Mouse (Mus musculus): ENCODE results near the gene Tssk6. TPM values are rescaled to one million over a fixed set of nuclear protein-coding genes. Genes with fewer than 3 reads are reported as not detected.
"Not testable (repeated sequence)": the region's sequence is repeated elsewhere in the genome, so short reads cannot be mapped to it uniquely, and the experiment has no call there.

The Tssk6 gene
- total and polyA plus RNA-seq, 2 experiments: 0.09 TPM; not detected in 1

DNA sequence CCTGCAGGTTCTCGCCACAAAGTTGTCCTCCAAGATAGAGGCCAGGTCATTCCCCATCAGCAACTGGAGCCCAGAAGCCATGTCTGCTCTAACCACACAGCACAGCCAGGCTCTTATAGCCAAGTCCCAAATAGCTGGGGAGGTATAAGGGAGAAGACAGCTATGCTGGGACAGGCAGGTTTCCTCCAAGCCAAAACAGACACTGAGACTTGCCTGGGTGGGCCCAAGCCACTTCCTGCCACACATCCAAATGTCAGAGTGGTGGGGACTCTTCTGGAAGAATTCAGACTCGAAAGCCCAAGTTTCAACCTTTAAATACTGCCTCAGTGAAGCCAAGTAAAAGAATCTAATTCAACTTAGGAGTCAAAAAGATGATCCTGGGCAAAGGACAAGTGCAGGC is 38.4 kb downstream of the Tssk6 start:
- peaks cover 17% of the 10 kb centered on the region for H3K4me1 ChIP-seq (ENCODE audit: control insufficient read depth, insufficient read depth, low read length)
- no peak overlapping the region for H3K9ac ChIP-seq (ENCODE audit: low read depth, low read length)
- no peaks in the 10 kb centered on the region for H3K36me3 ChIP-seq (ENCODE audit: control insufficient read depth, insufficient read depth, low read length)
- H3K27ac ChIP-seq (replicated peaks; ENCODE audit: insufficient read depth, low read depth, low read length): no peak overlapping the region
- H3K4me3 ChIP-seq (ENCODE audit: insufficient read depth, low read depth, low read length): no peak overlapping the region
- no peak for DNase-seq (ENCODE audit: extremely low read depth, low read depth, low spot score)
- H3K27me3 ChIP-seq (ENCODE audit: control insufficient read depth, insufficient read depth, low read length): no peaks in the 10 kb centered on the region
- TF ChIP-seq CTCF (IDR thresholded peaks at IDR 0.05; ENCODE audit: low read depth, low read length): no peak
- TF ChIP-seq POLR2A (IDR thresholded peaks at IDR 0.05; ENCODE audit: extremely low read depth, insufficient read depth, low read length): no peak
- peaks cover 54% of the 10 kb centered on the region for H3K79me2 ChIP-seq (ENCODE audit: control insufficient read depth, insufficient read depth, low read length)
- 85% methylated on average over 2 of the region's 2 CpGs for WGBS

DNA sequence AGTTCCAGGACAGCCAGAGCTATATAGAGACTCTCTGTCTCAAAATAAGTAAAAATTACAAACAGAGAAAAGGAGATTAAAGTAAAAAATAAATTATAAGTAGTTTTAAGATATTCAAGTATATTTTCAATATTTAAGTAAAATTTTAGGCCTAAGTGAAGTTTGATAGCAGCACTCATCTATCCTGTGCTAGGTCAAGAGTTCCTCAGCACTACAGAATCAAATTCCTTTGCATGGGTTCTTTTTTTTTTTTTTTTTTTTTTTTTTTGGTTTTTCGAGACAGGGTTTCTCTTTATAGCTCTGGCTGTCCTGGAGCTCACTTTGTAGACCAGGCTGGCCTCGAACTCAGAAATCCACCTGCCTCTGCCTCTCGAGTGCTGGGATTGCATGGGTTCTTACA is 40.5 kb downstream of the Tssk6 start:
- WGBS: 75% methylated on average over 3 of the region's 3 CpGs
- not testable (repeated sequence) for DNase-seq (ENCODE audit: extremely low read depth, low read depth, low spot score); H3K4me3 ChIP-seq (ENCODE audit: insufficient read depth, low read depth, low read length); H3K36me3 ChIP-seq (ENCODE audit: control insufficient read depth, insufficient read depth, low read length); H3K9ac ChIP-seq (ENCODE audit: low read depth, low read length); H3K27ac ChIP-seq (replicated peaks; ENCODE audit: insufficient read depth, low read depth, low read length); H3K27me3 ChIP-seq (ENCODE audit: control insufficient read depth, insufficient read depth, low read length)
- peaks cover 14% of the 10 kb centered on the region for H3K4me1 ChIP-seq (ENCODE audit: control insufficient read depth, insufficient read depth, low read length)
- H3K79me2 ChIP-seq (ENCODE audit: control insufficient read depth, insufficient read depth, low read length): peaks cover 55% of the 10 kb centered on the region

DNA sequence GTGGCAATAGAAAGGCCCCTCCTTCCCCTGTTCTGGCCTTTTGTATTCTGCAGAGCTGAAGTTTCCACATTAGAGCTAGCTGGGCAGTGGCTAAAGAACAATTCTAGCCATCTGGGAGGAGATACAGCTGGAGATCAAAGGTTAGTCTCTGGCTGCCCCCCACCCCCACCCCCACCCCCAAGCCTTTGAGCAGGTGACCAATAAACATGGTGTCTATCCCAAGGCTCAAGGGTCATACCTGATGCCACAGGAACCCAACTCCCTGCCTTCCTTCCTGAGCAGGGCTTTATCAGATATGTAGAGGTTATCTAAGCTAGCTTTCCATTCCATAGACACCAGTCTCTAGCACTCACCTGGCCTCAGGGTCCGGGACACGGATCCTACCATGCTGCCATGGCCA is 48.3 kb downstream of the Tssk6 start:
- DNase-seq (ENCODE audit: extremely low read depth, low read depth, low spot score): peak; percentile 82
- Histone ChIP-seq H3K4me3 (ENCODE audit: insufficient read depth, low read depth, low read length) (no peak overlapping the region), H3K4me1 (ENCODE audit: control insufficient read depth, insufficient read depth, low read length) (peaks cover 26% of the 10 kb centered on the region), H3K36me3 (ENCODE audit: control insufficient read depth, insufficient read depth, low read length) (peaks cover 5% of the 10 kb centered on the region), H3K79me2 (ENCODE audit: control insufficient read depth, insufficient read depth, low read length) (peaks cover 30% of the 10 kb centered on the region), H3K27me3 (ENCODE audit: control insufficient read depth, insufficient read depth, low read length) (no peaks in the 10 kb centered on the region), H3K9ac (ENCODE audit: low read depth, low read length) (no peak overlapping the region; the same call in 1 of the 2 replicates), H3K27ac (replicated peaks; ENCODE audit: insufficient read depth, low read depth, low read length) (peak overlapping the region; percentile 98)
- WGBS: 31% methylated on average over 2 of the region's 2 CpGs
- no peak for TF ChIP-seq CTCF (IDR thresholded peaks at IDR 0.05; ENCODE audit: low read depth, low read length)
- no peak for TF ChIP-seq POLR2A (IDR thresholded peaks at IDR 0.05; ENCODE audit: extremely low read depth, insufficient read depth, low read length)

Other genes with a start within 250 kb of the Tssk6 start
- 1.8 and 2.0 TPM in 2 replicates for gene Zfp964, start 247.7 kb upstream of the Tssk6 start, total RNA-seq (2014; rRNA removed)
- gene Zfp964, start 247.7 kb upstream of the Tssk6 start, polyA plus RNA-seq (2012; rRNA removed): 0.30 and 0.31 TPM in 2 replicates
- 14.0 and 17.4 TPM in 2 replicates for gene Zfp869, start 191.5 kb upstream of the Tssk6 start, total RNA-seq (2014; rRNA removed)
- 1.2 and 1.8 TPM in 2 replicates for gene Zfp869, start 191.5 kb upstream of the Tssk6 start, polyA plus RNA-seq (2012; rRNA removed)
- 4.0 and 4.1 TPM in 2 replicates for gene Zfp963, start 152.2 kb upstream of the Tssk6 start, total RNA-seq (2014; rRNA removed)
- 1.4 and 1.7 TPM in 2 replicates for gene Zfp963, start 152.2 kb upstream of the Tssk6 start, polyA plus RNA-seq (2012; rRNA removed)
- not detected in 2 replicates for gene Gm20422, start 127.3 kb upstream of the Tssk6 start, total RNA-seq (2014; rRNA removed)
- not detected in 2 replicates for gene Gm20422, start 127.3 kb upstream of the Tssk6 start, polyA plus RNA-seq (2012; rRNA removed)
- gene Atp13a1, start 111.0 kb upstream of the Tssk6 start, total RNA-seq (2014; rRNA removed): 19.4 and 29.1 TPM in 2 replicates
- gene Atp13a1, start 111.0 kb upstream of the Tssk6 start, polyA plus RNA-seq (2012; rRNA removed): 42.6 and 60.1 TPM in 2 replicates
- 13.1 and 13.2 TPM in 2 replicates for gene Zfp866, start 111.0 kb upstream of the Tssk6 start, total RNA-seq (2014; rRNA removed)
- 3.3 and 4.6 TPM in 2 replicates for gene Zfp866, start 111.0 kb upstream of the Tssk6 start, polyA plus RNA-seq (2012; rRNA removed)
- gene Gmip, start 93.5 kb upstream of the Tssk6 start, total RNA-seq (2014; rRNA removed): 2.2 and 4.2 TPM in 2 replicates
- 6.5 and 12.6 TPM in 2 replicates for gene Gmip, start 93.5 kb upstream of the Tssk6 start, polyA plus RNA-seq (2012; rRNA removed)
- gene Lpar2, start 79.8 kb upstream of the Tssk6 start, total RNA-seq (2014; rRNA removed): 0.18 and 0.40 TPM in 2 replicates
- 0.21 and 0.77 TPM in 2 replicates for gene Lpar2, start 79.8 kb upstream of the Tssk6 start, polyA plus RNA-seq (2012; rRNA removed)
- 0.20 and 0.46 TPM in 2 replicates for gene Pbx4, start 69.7 kb upstream of the Tssk6 start, total RNA-seq (2014; rRNA removed)
- gene Pbx4, start 69.7 kb upstream of the Tssk6 start, polyA plus RNA-seq (2012; rRNA removed): 0.65 and 1.7 TPM in 2 replicates
- under 0.01 TPM in 1 of 2 replicates, not detected in the other for gene Cilp2, start 14.5 kb upstream of the Tssk6 start, total RNA-seq (2014; rRNA removed)
- 0.01 and 0.05 TPM in 2 replicates for gene Cilp2, start 14.5 kb upstream of the Tssk6 start, polyA plus RNA-seq (2012; rRNA removed)
- 132 and 141 TPM in 2 replicates for gene Ndufa13, start 374 bp downstream of the Tssk6 start, total RNA-seq (2014; rRNA removed)
- gene Ndufa13, start 374 bp downstream of the Tssk6 start, polyA plus RNA-seq (2012; rRNA removed): 206 and 221 TPM in 2 replicates
- 0.20 and 0.83 TPM in 2 replicates for gene Yjefn3, start 528 bp downstream of the Tssk6 start, total RNA-seq (2014; rRNA removed)
- gene Yjefn3, start 528 bp downstream of the Tssk6 start, polyA plus RNA-seq (2012; rRNA removed): 1.4 and 2.0 TPM in 2 replicates
- gene Gatad2a, start 94.2 kb downstream of the Tssk6 start, total RNA-seq (2014; rRNA removed): 11.2 and 16.8 TPM in 2 replicates
- 35.0 and 35.5 TPM in 2 replicates for gene Gatad2a, start 94.2 kb downstream of the Tssk6 start, polyA plus RNA-seq (2012; rRNA removed)
- gene Mau2, start 140.6 kb downstream of the Tssk6 start, total RNA-seq (2014; rRNA removed): 18.0 and 24.4 TPM in 2 replicates
- 30.1 and 40.5 TPM in 2 replicates for gene Mau2, start 140.6 kb downstream of the Tssk6 start, polyA plus RNA-seq (2012; rRNA removed)
- 5.1 and 5.6 TPM in 2 replicates for gene Sugp1, start 140.6 kb downstream of the Tssk6 start, total RNA-seq (2014; rRNA removed)
- gene Sugp1, start 140.6 kb downstream of the Tssk6 start, polyA plus RNA-seq (2012; rRNA removed): 5.1 and 5.3 TPM in 2 replicates
- 43.8 and 67.9 TPM in 2 replicates for gene Tm6sf2, start 170.7 kb downstream of the Tssk6 start, total RNA-seq (2014; rRNA removed)
- gene Tm6sf2, start 170.7 kb downstream of the Tssk6 start, polyA plus RNA-seq (2012; rRNA removed): 152 and 203 TPM in 2 replicates
- gene Hapln4, start 181.3 kb downstream of the Tssk6 start, total RNA-seq (2014; rRNA removed): 2.2 and 4.2 TPM in 2 replicates
- gene Hapln4, start 181.3 kb downstream of the Tssk6 start, polyA plus RNA-seq (2012; rRNA removed): 4.4 and 8.8 TPM in 2 replicates
- gene Ncan, start 218.7 kb downstream of the Tssk6 start, total RNA-seq (2014; rRNA removed): under 0.01 TPM in 1 of 2 replicates, not detected in the other
- not detected in 2 replicates for gene Ncan, start 218.7 kb downstream of the Tssk6 start, polyA plus RNA-seq (2012; rRNA removed)
- 3.3 and 4.4 TPM in 2 replicates for gene Nr2c2ap, start 229.1 kb downstream of the Tssk6 start, total RNA-seq (2014; rRNA removed)
- gene Nr2c2ap, start 229.1 kb downstream of the Tssk6 start, polyA plus RNA-seq (2012; rRNA removed): 15.0 and 16.6 TPM in 2 replicates
- gene Rfxank, start 237.0 kb downstream of the Tssk6 start, total RNA-seq (2014; rRNA removed): 9.4 and 13.6 TPM in 2 replicates
- 16.0 and 27.8 TPM in 2 replicates for gene Rfxank, start 237.0 kb downstream of the Tssk6 start, polyA plus RNA-seq (2012; rRNA removed)
- 20.1 and 20.7 TPM in 2 replicates for gene Borcs8, start 237.3 kb downstream of the Tssk6 start, total RNA-seq (2014; rRNA removed)
- 53.4 and 55.0 TPM in 2 replicates for gene Borcs8, start 237.3 kb downstream of the Tssk6 start, polyA plus RNA-seq (2012; rRNA removed)
- 0.09 and 0.34 TPM in 2 replicates for gene Mef2b, start 237.5 kb downstream of the Tssk6 start, total RNA-seq (2014; rRNA removed)
- not detected in 2 replicates for gene Mef2b, start 237.5 kb downstream of the Tssk6 start, polyA plus RNA-seq (2012; rRNA removed)

Data from liver, adult 2 months (tissue).